Mouse (Mus musculus): ENCODE results near the gene Dip2b. TPM values are rescaled to one million over a fixed set of nuclear protein-coding genes. Genes with fewer than 3 reads are reported as not detected.
A peak's percentile ranks its signal among the peaks of the same experiment; 100 is the strongest.

Dip2b gene
- total RNA-seq (2018; cell fraction: chromatin; rRNA removed), result 100 to 1,000 TPM in 20 of 26 experiments, 10 to 100 TPM in 6; 51.9 to 259 (median 130) TPM
- total RNA-seq (2018; cell fraction: cytosol; rRNA removed), result 10 to 100 TPM; 27.3 to 70.0 (median 49.2) TPM
- 100 to 1,000 TPM in 8 of 26 experiments, 10 to 100 TPM in 18; 41.0 to 144 (median 73.0) TPM for total RNA-seq (2018; cell fraction: nucleus; rRNA removed)
- 17.8 to 25.7 TPM (median 22.8 TPM) in 3 replicates for polyA plus RNA-seq (2018)

DNA sequence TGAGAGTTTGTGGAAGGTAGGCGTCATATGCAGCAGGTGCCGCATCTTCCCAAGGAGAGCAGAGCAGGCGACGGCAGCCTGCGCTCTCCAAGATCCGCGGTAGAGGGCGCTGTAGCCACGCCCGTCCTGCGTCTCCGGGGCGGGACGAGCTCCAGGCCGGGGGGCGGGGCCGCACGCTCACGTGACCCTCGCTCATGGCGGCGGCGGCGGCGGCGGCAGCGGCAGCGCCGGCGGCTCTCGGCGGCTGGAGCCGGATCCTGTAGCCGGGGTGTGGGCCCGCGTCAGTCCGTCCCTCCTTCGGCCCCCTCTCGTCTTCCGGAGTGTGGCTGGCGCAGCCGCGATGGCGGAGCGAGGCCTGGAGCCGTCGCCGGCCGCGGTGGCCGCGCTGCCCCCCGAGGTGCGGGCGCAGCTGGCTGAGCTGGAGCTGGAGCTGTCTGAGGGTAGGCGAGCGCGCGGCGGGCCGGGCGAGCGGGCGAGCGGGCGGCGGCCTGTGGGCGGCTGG, at the start of gene Dip2b:
Gene Dip2b (plus strand): TSS at position 195 of the 502 bp plus-strand sequence.
- WGBS (ENCODE audit: missing documents), result under 1% methylated on average over 54 of the region's 68 CpGs
- Histone ChIP-seq H3K79me2 (ENCODE audit: inconsistent target) (peaks cover 39% of the 10 kb centered on the region), H3K4me3 (ENCODE audit: inconsistent target) (peak within 1 kb of the TSS; percentile 74), H3K36me3 (ENCODE audit: inconsistent target) (no peaks in the 10 kb centered on the region), H3K27ac (peak within 1 kb of the TSS; percentile 91)

DNA sequence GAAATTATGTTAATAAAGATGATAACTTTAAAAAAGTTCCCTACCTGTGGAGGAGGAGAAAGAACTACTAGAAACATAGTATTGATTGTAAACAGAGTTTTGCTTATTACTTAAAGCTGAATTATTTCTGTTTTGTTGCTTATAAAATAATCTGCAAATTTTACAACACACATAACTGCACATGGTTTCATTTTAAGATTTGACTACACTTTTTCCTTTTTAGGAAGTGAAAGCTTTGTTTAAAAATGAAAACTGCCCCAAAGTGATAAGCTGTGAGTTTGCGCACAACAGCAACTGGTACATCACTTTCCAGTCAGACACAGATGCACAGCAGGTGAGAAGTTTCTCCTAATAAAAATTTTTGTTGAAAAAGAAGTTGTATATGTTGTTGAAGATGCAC, 45.4 kb upstream of the Dip2b start:
- Histone ChIP-seq H3K79me2 (ENCODE audit: inconsistent target) (peaks cover 4% of the 10 kb centered on the region; the same call in 1 of the 2 replicates), H3K4me3 (ENCODE audit: inconsistent target) (no peak overlapping the region), H3K27ac (no peak overlapping the region), H3K36me3 (ENCODE audit: inconsistent target) (peaks cover 66% of the 10 kb centered on the region)
- WGBS (ENCODE audit: missing documents), result 93% methylated on average over 1 of the region's 1 CpGs

DNA sequence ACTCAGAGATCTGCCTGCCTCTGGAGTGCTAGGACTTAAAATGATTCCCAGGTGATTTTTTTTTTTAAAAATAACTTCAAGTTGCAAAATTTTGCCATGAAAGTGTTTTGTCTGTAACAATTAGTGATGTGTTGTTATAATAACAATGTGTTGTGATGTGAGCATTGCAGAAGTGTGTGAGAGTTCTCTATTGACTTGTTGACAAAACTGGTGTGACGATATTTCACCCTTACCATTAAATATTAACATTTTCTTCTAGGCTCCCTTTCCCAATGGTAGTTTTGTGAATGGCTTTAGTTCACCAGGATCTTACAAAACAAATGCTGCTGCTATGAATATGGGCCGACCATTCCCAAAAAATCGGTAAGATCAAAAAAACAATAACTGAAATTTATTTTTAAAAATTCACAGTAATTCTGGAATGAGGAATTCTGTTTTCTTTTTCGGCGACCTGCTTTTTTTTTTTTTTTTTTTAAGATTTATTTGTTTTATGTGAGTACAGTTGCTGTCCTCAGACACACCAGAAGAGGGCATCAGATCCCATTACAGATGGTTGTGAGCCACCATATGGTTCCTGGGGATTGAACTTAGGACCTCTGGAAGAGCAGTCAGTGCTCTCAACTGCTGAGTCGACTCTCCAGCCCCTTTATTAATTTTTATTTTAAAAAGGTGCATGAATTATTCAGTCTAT, 41.2 kb upstream of the Dip2b start:
- peaks cover 41% of the 10 kb centered on the region for H3K36me3 ChIP-seq (ENCODE audit: inconsistent target)
- no peak overlapping the region for H3K4me3 ChIP-seq (ENCODE audit: inconsistent target)
- no peak overlapping the region for H3K27ac ChIP-seq
- WGBS (ENCODE audit: missing documents), result 100% methylated on average over 2 of the region's 6 CpGs
- no peaks in the 10 kb centered on the region for H3K79me2 ChIP-seq (ENCODE audit: inconsistent target)

DNA sequence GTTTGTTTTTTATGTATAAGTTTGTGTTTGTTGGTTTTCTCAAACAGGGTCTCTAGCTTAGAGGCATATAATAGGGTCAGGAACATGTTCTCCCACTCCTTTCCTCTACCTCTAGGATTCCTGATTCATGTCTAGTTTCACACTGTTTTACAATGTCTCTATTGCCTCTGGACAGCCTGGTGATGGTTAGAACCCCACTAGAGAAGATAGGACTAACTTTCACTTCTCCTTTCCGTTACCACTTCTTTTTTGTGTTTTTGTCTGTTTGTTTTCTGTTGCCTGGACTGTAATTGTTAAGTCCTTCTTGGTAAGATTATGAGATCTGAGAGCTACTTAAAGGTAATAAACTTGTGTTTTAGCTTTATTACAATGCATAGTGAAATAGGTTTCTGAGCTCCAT, 39.1 kb upstream of the Dip2b start:
- Histone ChIP-seq H3K36me3 (ENCODE audit: inconsistent target) (peaks cover 36% of the 10 kb centered on the region), H3K79me2 (ENCODE audit: inconsistent target) (no peaks in the 10 kb centered on the region), H3K4me3 (ENCODE audit: inconsistent target) (no peak overlapping the region), H3K27ac (no peak overlapping the region)
- WGBS (ENCODE audit: missing documents), result 0% methylated on average over 1 of the region's 1 CpGs

DNA sequence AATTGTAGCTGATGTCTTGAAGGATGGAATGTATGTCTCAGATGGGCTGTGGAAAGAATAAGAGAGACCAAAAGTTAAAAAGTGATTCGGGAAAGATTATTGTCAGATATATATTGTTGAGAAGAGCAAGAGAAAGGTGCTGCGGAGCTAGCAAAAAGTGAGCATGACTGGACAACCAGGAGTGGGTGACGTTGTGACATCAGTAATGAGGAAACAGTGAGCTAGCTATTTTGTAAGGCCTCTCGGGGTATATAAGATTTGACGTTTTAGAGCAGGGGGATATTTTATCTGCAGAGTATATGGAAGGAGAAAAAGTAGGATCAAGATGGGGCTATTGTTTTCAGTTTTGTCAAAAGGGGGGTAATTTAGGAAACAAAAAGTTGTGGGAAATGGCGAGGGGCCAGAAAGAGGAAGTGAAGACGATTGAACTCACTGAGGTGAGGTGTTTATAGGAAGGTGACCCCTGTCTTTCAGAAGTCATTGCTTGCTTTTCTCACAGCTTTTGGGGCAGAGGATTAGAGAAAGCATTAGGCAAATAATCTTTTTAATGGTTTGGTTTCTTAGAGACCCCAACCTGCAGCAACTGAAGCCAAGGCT, 33.7 kb upstream of the Dip2b start:
- H3K4me3 ChIP-seq (ENCODE audit: inconsistent target), result no peak overlapping the region
- 55% methylated on average over 7 of the region's 7 CpGs for WGBS (ENCODE audit: missing documents)
- peaks cover 62% of the 10 kb centered on the region for H3K36me3 ChIP-seq (ENCODE audit: inconsistent target)
- no peaks in the 10 kb centered on the region for H3K79me2 ChIP-seq (ENCODE audit: inconsistent target)
- no peak overlapping the region for H3K27ac ChIP-seq

DNA sequence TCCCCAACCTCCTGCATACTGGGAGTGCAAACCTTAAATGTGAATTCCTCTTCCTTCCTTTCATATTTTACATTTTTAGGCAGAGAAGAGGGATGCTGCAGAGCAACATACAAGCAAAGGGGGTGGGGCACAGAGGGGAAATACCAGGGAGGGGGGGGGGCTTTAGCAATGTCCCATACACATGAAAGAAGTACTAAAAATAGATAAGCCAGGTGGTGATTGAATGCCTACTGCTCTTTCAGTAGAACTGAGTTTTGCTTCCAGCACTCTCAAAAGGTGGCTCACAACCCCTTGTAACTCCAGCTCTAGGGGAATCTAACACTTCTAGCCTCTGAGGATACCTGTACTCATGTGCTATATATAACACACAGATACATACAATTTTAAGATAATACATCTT, 32.3 kb upstream of the Dip2b start:
- peaks cover 69% of the 10 kb centered on the region for H3K36me3 ChIP-seq (ENCODE audit: inconsistent target)
- H3K27ac ChIP-seq, result no peak overlapping the region

DNA sequence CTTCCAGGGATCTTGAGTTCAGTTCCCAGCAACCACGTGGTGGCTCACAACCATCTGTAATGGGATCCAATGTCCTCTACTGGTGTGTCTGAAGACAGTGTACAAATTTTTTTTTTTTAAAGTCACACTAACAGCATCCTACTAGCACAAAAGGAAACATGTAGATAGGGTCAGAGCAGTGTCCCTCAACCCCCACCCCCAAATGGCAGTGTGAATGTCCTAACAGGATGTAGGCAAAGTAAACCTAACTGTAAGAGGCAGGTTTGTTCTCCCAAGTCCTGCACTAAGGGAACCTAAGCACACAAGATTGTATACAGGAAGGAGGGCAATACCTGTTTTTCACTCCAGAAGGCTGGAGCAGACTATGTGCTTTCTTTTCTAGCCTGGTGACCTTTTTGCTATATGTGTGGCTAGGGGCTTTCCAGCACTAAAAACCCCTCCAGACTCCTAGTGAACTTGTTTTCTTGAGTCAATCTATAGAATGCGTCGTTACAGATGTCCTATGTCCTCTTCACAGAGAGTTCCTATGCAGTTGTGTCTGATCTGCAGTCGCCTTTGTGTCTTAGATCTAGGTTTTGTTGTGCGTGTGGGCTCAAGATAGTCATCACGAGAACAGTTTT, 20.1 kb upstream of the Dip2b start:
- Histone ChIP-seq H3K4me3 (ENCODE audit: inconsistent target) (no peak overlapping the region), H3K36me3 (ENCODE audit: inconsistent target) (no peaks in the 10 kb centered on the region), H3K27ac (no peak overlapping the region), H3K79me2 (ENCODE audit: inconsistent target) (no peaks in the 10 kb centered on the region)
- 91% methylated on average over 6 of the region's 6 CpGs for WGBS (ENCODE audit: missing documents)

More for the DNA sequence above, 32.3 kb upstream of the Dip2b start:
- H3K79me2 ChIP-seq (ENCODE audit: inconsistent target), result no peaks in the 10 kb centered on the region
- no peak overlapping the region for H3K4me3 ChIP-seq (ENCODE audit: inconsistent target)

DNA sequence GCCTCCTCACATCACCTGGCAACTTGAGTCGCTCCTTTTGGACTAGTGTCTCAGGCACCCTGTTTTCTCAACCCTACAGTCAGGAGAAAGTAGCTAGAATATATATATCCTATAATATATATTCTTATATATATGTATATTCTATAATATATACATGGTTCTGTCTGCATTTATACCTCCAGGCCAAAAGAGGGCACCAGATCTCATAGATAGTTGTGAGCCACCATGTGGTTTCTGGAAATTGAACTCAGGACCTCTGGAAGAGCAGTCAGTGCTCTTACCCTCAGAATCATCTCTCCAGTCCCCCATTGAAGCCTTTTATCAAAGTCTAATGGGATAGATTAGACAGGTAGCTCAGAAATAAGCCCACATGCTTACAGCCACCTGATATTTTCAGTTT, 17.3 kb upstream of the Dip2b start:
- H3K4me3 ChIP-seq (ENCODE audit: inconsistent target), result no peak overlapping the region
- H3K27ac ChIP-seq, result no peak overlapping the region
- 100% methylated on average over 1 of the region's 1 CpGs for WGBS (ENCODE audit: missing documents)
- H3K79me2 ChIP-seq (ENCODE audit: inconsistent target), result no peaks in the 10 kb centered on the region
- H3K36me3 ChIP-seq (ENCODE audit: inconsistent target), result no peaks in the 10 kb centered on the region

DNA sequence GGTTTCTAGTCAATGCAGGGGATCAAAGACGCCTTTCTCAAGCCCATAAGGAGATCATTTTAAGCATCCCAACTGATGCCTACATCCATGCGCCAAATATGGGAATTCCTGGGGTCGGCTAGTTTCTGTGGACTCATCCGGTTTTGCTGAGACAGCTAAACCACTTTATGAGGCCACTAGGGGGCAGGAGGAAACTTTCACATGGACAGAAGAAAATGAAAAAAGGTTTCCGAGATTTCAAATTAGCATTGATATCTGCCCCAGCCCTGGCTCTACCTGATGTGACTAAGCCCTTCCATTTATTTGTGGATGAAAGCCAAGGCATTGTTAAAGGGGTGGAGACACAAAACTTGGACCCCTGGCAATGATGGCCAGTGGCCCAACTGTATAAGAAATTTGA, 15.5 kb upstream of the Dip2b start:
- no peak overlapping the region for H3K27ac ChIP-seq
- WGBS (ENCODE audit: missing documents), result 25% methylated on average over 5 of the region's 5 CpGs
- no peaks in the 10 kb centered on the region for H3K36me3 ChIP-seq (ENCODE audit: inconsistent target)

DNA sequence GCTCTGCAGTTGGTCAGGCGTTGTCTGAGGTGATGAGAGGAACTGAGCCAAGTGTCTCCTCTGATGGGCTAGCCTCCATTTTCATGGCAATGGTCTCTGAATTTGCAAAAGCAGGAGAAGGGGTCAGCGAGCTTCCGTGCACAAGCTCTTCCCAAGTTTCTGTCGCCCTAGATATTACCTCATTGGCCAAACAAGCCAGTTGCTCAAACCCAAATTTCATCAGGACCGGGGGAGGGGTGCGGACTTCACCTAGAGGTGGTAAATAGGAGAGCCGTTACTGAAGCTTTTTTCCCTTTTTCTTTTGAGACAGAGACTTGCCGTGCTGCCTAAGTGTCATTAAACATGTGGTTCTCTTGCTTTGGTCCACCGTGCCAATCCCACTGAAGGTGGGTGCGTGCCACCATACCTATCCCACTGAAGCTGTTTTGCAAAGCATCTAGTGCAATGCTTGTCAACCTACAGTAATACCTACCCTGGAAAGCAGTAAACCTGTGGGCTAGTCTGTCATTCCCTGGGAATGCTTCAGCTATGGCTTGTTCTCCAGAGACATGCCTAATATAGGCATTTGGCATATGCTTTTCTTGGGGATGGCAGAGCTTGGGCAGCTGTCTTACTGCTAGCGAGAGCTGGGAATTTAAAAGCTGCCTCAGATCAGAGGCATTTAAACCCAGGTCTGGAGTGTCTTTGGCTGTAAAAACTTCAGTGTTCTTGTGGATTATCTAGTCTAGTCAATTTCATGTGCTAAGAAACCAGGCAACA, 13.2 kb upstream of the Dip2b start:
- no peaks in the 10 kb centered on the region for H3K79me2 ChIP-seq (ENCODE audit: inconsistent target)
- WGBS (ENCODE audit: missing documents), result 86% methylated on average over 11 of the region's 11 CpGs
- no peak overlapping the region for H3K27ac ChIP-seq
- no peak overlapping the region for H3K4me3 ChIP-seq (ENCODE audit: inconsistent target)
- H3K36me3 ChIP-seq (ENCODE audit: inconsistent target), result no peaks in the 10 kb centered on the region

More for the DNA sequence above, 15.5 kb upstream of the Dip2b start:
- H3K79me2 ChIP-seq (ENCODE audit: inconsistent target), result no peaks in the 10 kb centered on the region
- H3K4me3 ChIP-seq (ENCODE audit: inconsistent target), result no peak overlapping the region

DNA sequence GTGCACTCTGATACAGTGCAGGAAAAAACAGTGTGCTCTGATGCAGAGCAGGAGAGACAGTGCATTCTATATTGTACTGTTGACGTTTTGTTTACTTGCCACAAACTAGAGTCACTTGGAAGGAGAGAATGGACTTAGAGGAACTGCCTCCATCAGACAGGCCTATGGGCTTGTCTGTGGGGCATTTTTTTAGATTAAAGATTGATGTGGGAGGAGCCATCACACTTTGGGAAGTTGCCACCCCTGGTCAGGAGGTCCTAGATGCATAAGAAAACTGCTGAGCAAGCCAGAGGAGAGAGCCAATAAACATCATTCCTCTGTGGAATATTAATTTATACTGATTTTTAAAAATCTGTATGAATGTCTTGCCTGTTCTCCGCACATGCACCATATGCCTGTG, 10.3 kb upstream of the Dip2b start:
- WGBS (ENCODE audit: missing documents), result 70% methylated on average over 2 of the region's 2 CpGs
- Histone ChIP-seq H3K36me3 (ENCODE audit: inconsistent target) (no peaks in the 10 kb centered on the region), H3K4me3 (ENCODE audit: inconsistent target) (no peak overlapping the region), H3K79me2 (ENCODE audit: inconsistent target) (no peaks in the 10 kb centered on the region), H3K27ac (no peak overlapping the region)

DNA sequence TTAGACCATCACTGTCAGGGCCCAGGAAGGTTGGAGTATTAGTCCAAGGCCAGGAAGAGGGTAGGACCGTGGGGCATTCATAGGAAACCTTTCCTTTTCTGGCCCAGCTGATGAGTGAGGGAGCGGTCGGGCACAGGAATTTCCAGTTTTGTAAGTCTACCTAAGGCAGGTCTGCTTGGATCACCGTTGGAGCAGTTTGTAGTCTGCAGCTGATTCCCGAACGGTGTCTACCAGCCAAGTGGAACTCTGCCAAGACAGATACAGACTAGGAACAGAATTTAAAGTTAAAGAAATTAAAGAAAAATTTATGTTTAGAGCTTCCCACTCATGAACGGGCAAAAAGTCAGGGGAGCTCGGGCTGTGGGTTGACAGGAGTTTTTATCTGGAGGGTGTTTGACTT, 9.0 kb upstream of the Dip2b start:
- H3K27ac ChIP-seq, result no peak overlapping the region
- H3K4me3 ChIP-seq (ENCODE audit: inconsistent target), result no peak overlapping the region
- WGBS (ENCODE audit: missing documents), result 91% methylated on average over 8 of the region's 8 CpGs

DNA sequence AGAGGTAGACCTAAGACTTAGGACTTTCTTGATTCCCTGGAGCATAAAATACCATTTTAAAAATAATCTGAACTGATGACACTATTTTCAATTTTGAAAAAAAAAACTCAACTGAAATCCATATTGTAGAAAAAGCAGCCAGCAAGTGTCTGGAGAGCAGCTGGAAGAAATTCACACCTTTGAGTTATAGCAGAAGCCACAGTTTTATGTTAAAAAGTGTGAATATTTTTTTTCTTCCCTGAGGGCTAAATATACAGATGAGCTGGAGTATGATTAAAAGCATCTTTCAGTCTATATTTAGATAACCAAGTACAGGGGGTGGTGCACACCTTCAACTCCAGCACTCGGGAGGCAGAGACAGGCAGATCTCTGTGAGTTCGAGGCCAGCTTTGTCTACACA, 8.6 kb upstream of the Dip2b start:
- no peak overlapping the region for H3K27ac ChIP-seq
- WGBS (ENCODE audit: missing documents), result 100% methylated on average over 2 of the region's 2 CpGs
- no peak overlapping the region for H3K4me3 ChIP-seq (ENCODE audit: inconsistent target)
- H3K79me2 ChIP-seq (ENCODE audit: inconsistent target), result no peaks in the 10 kb centered on the region
- no peaks in the 10 kb centered on the region for H3K36me3 ChIP-seq (ENCODE audit: inconsistent target)

More for the DNA sequence above, 9.0 kb upstream of the Dip2b start:
- Histone ChIP-seq H3K79me2 (ENCODE audit: inconsistent target) (no peaks in the 10 kb centered on the region), H3K36me3 (ENCODE audit: inconsistent target) (no peaks in the 10 kb centered on the region)

DNA sequence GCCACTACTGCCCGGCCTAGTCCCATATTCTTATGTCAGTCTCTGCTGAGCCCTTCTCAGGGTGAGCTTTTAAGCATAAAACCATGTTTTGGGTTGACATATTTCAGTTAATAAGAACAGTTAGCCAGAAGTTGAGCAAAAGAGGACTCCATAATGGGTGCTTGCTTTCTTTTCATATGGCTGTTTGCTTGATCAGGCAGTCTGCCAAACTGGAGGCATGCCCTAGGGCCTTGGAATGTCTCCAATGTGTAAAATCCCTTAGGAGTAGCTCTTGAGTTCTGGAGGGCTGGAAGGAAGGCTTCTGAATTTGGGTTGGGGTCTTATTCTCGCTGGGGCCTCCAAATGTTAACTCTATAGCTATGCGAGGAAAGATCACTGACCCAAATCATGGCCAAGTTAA, 5.9 kb upstream of the Dip2b start:
- Histone ChIP-seq H3K79me2 (ENCODE audit: inconsistent target) (no peaks in the 10 kb centered on the region), H3K27ac (no peak overlapping the region), H3K36me3 (ENCODE audit: inconsistent target) (no peaks in the 10 kb centered on the region), H3K4me3 (ENCODE audit: inconsistent target) (no peak overlapping the region)
- WGBS (ENCODE audit: missing documents), result 90% methylated on average over 3 of the region's 3 CpGs

Data from macrophage (primary cell).